Mouse (Mus musculus) gastrocnemius, postnatal 25 days (tissue): Measurements from ENCODE around the gene Itgam. TPM values are rescaled to one million over a fixed set of nuclear protein-coding genes. Genes with fewer than 3 reads are reported as not detected.
"Not testable (repeated sequence)": the region's sequence is repeated elsewhere in the genome, so short reads cannot be mapped to it uniquely, and the experiment has no call there.

Experiments
- DNase-seq: peaks from one replicate; pipeline ENCODE4 v3.0.0; 2022
- total RNA-seq, 2 experiments: library from RNA; stranded (reverse); gene quantifications; 1 replicate in 1 of 2; 2 replicates in 1 of 2; pipeline ENCODE4 v1.2.3; 2021

Gene Itgam
- total RNA-seq, 2 experiments from 2014 or later = 1.1 to 2.6 TPM

DNA sequence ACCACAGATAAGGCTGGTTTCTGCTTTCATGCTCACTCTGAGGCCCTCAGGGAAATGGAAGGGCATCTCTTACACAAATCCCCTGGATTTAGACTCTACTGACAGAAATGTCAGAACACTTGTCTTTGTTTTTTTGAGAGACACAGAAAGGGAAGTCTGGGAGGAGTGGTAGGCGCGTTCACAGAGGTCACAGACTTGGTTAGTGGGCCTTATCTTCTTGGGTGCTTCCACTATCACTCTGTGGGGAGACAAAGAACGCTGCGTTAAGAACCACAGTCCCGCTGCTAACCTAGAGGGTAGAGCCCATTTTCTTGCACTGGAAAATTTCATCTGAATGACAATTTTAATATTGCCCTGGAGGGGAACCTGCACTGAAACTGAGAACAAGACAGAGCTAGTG, 69.7 kb downstream of the Itgam start:
- DNase-seq = no peak

DNA sequence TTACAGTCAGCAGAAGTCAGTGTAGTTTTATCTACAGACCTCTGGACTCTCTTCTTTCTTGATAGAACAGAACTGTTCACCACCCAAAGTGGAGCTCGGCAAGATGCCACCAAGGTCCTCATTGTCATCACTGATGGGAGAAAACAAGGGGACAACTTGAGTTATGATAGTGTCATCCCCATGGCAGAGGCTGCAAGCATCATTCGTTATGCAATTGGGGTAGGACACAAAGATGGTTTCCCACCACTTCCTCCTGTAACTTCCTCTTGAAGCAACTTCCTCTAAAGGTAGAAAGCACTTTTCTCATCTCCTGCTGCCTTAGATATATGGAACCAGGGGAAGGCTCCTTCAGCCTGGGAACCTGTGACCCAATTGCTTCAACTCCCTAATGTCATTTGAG, 71.2 kb downstream of the Itgam start:
- DNase-seq = no peak

DNA sequence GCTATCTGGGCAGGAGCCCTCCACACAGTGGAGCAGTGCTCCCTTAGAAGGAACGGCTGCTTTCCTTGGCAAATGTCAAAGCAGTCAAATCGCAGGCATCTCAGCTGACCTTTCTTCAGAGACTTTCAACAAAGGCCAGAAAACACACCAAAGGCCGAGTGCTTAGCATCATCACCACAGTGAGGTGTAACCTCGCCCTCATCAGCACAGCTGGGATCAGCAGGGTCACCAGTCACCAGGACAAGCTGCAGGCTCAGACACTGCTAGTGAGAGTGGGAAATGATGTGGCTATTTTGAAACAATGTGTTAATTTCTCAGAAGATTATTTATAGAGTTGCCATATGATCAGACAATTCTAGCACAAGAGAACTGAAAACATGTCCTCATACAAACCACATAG, 74.5 kb downstream of the Itgam start:
- DNase-seq = no peak

DNA sequence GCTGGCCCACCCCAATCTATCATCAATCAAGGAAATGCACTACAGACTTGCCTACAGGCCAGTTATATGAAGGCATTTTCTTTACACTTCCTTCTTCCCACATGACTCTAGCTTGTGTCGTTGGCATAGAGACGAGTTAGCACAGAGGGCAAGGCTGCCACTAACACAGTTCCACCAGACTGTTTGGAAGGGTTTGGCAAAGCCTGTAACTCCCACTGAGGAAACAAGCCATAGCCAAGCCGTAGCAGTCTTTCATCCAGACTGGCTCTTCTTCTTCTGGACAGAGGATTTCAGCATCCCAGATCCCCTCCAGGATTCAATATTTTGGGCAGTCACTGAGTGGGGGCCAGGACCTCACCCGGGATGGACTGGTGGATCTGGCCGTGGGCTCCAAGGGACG, 77.2 kb downstream of the Itgam start:
- DNase-seq = no peak

DNA sequence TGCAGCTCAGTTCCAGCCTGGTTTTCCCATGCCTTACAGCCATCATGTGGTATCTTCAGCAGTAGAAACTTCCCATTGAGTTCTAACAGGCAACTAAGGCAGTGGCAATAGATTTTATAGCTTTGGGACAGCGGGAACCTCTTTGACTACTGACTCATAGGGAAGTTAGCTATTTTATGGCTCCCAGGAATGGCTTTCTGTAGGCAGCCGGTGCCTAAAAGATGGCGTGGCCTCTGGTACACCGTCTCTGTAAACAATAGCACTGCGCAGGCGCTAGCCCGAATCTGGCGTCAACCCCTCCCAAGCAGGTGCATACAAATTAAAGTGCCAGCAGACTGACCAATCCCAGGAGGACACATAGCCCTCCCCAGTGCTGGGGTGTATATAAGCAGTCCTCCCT, 88.5 kb downstream of the Itgam start:
- no peak for DNase-seq

DNA sequence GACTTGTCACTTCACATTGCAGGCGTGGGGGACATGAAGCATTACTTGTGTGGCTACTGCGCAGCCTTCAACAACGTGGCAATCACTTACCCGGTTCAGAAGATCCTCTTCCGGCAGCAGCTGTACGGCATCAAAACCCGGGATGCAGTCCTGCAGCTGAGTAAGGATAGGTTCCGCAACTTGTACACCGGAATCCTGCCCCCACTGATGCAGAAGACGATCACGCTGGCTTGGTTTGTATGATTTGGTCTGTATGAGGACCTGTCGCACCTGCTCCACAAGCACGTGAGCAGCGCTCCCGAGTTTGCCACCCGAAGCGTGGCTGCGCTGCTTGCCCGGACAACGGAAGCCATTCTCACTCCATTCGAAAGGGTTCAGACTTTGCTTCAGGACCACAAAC, 91.6 kb downstream of the Itgam start, which contains the start of gene Itgad:
TSS of gene Itgad (plus strand) at position 301 of the 400 bp plus-strand sequence.
- DNase-seq = no peak

DNA sequence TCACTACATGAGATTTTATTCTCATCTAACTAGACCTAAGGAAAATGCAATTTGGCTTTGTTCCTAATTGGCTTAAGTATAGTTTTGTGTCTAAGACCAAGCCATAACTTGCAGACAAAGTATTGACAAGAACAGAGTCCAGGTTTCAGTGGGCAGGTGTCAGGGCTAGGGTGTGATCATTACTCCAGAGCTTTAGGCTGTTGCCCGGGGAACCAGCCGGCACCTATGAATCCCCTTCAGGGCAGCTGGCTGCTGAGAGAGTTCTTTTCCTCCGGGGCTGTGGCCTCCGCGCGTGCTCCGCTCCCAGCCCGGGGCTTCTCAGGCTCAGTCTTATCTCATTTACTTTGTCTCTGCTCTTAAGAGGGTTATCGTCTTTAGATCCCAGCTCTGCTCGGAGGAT, 92.5 kb downstream of the Itgam start:
- no peak for DNase-seq

DNA sequence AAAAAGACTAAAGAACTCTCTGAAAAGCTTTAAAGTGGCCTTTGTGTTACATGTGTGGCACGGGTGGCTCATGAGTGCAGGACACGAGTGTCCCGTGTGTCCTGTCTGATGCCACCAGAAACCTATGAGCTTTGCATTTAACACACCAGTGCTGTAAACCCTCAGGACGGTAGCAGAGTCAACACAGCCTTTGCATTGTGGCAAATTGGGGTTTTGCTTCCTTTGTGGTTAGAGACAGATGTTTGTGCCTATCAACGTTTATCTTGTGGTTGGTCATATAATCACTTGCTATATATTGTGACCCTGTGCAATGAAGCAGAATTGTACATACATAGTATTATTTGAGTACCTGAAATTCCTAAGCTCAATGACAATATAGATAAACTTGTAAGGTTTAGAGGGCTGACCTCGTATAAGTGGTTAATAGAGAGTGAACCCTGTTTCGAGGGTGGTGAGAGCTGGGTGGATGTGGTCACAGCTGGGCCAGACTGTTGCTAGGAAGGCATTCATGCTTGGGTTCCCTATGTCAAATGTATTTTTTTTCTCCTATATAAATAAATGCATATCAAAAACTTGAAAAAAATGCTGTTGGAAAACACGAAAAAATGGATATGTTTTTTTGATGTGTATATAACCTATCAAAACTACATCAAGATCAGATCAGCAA, 96.4 kb downstream of the Itgam start:
- DNase-seq = not testable (repeated sequence)

DNA sequence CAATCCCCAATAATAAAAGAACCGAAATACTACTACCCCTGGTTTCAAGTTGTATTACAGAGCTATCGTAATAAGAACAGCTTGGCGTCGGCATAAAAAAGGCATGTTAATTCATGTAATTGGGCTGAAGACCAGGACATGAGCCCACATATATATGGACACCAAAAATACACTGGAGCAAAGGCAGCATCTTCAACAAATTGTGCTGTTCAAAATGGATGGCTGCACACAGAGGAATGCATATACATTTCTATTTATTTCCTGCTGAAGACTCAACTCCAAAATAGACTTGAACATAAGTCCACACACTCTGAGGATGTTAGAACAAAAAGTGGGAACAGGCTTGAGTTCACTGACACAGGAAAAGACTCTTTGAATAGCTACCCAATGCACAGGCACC, 101.6 kb downstream of the Itgam start:
- DNase-seq = no peak

DNA sequence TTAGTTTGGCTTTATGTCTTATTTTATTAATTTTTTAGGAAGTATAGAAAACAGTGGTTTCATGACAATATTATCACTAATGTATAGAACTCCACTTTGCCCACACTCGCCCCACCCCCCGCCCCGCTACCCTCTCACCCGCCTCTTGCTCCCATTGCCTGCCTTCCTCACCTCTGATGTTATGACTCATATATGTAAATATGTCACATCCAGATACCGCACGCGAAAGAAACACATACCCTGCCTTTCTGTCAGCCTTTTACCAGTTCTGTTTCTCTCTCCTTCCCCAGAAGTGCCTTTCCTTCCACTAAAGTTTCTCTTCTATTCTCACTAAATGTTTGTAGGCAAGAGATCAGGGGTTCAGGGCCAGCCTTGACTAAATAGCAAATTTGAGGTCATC, 104.0 kb downstream of the Itgam start:
- DNase-seq = no peak

Other genes with a start within 250 kb of the Itgam start
- gene Stx4a, start 238.3 kb upstream of the Itgam start, total RNA-seq = 10 to 100 TPM; 46.4 to 47.2 TPM
- 1 to 10 TPM in 1 of 2 experiments, under 1 TPM in 1; 0.64 to 1.2 TPM for gene Stx1b, start 238.1 kb upstream of the Itgam start, total RNA-seq
- gene Zfp646, start 186.4 kb upstream of the Itgam start, total RNA-seq = 10 to 100 TPM; 11.3 to 11.8 TPM
- 1 to 10 TPM; 2.8 to 4.5 TPM for gene Zfp668, start 185.8 kb upstream of the Itgam start, total RNA-seq
- 1 to 10 TPM; 1.5 to 1.6 TPM for gene Prss53, start 171.7 kb upstream of the Itgam start, total RNA-seq
- gene Gm21974, start 167.2 kb upstream of the Itgam start, total RNA-seq = not detected
- 10 to 100 TPM; 12.7 to 18.3 TPM for gene Vkorc1, start 167.0 kb upstream of the Itgam start, total RNA-seq
- 100 to 1,000 TPM; 142 to 143 TPM for gene Bckdk, start 158.6 kb upstream of the Itgam start, total RNA-seq
- 10 to 100 TPM; 19.9 to 20.0 TPM for gene Kat8, start 150.1 kb upstream of the Itgam start, total RNA-seq
- not detected for gene Prss8, start 132.5 kb upstream of the Itgam start, total RNA-seq
- gene Prss36, start 115.9 kb upstream of the Itgam start, total RNA-seq = 1 to 10 TPM; 4.4 to 6.1 TPM
- 10 to 100 TPM; 76.2 to 78.4 TPM for gene Fus, start 95.2 kb upstream of the Itgam start, total RNA-seq
- gene Pycard, start 68.8 kb upstream of the Itgam start, total RNA-seq = under 1 TPM; 0.72 to 0.82 TPM
- gene Trim72, start 58.7 kb upstream of the Itgam start, total RNA-seq = 100 to 1,000 TPM; 235 to 294 TPM
- not detected for gene Gm49368, start within 50 bp of the Itgam start, total RNA-seq
- under 1 TPM in 1 of 2 experiments, not detected in 1; 0.21 TPM for gene Itgax, start 66.9 kb downstream of the Itgam start, total RNA-seq
- not detected for gene Itgad, start 91.7 kb downstream of the Itgam start, total RNA-seq
- gene Cox6a2, start 143.7 kb downstream of the Itgam start, total RNA-seq = 1,000 to 10,000 TPM; 1,477 to 1,564 TPM
- gene Armc5, start 174.7 kb downstream of the Itgam start, total RNA-seq = 1 to 10 TPM; 5.8 to 8.7 TPM
- gene 9130023H24Rik, start 175.4 kb downstream of the Itgam start, total RNA-seq = 1 to 10 TPM; 1.7 to 2.0 TPM
- 10 to 100 TPM in 1 of 2 experiments, 1 to 10 TPM in 1; 9.0 to 10.2 TPM for gene Tgfb1i1, start 184.2 kb downstream of the Itgam start, total RNA-seq
- not detected for gene Slc5a2, start 203.0 kb downstream of the Itgam start, total RNA-seq
- 1 to 10 TPM; 3.4 to 3.7 TPM for gene BC017158, start 235.5 kb downstream of the Itgam start, total RNA-seq